Mouse (Mus musculus) forebrain, postnatal 0 days (tissue): ENCODE measurements around the gene Gm17509. TPM values are rescaled to one million over a fixed set of nuclear protein-coding genes. Genes with fewer than 3 reads are reported as not detected.
A peak's percentile ranks its signal among the peaks of the same experiment; 100 is the strongest.

ENCODE experiments used
- ATAC-seq: fragments of 200-750 bp; cut with Nextera tagmentation; 2 replicates; pipeline ENCODE4 v1.8.0; 2017; ENCODE audit warnings: mild to moderate bottlenecking, moderate library complexity
- DNase-seq: peaks from one replicate; pipeline ENCODE4 v3.0.0-alpha.2; 2015
- H3K27ac ChIP-seq: fragments of 300-500 bp; sonication (generic); 2 replicates; pipeline ENCODE4 v1.5.1; 2014; ENCODE audit warnings: low read depth, mild to moderate bottlenecking, antibody characterized with exemption, low read length, moderate library complexity, mixed read lengths
- H3K27me3 ChIP-seq: fragments of 300-500 bp; sonication (generic); 2 replicates; pipeline ENCODE4 v1.6.1; 2014; ENCODE audit warnings: mild to moderate bottlenecking, low read length, mixed read lengths; ENCODE audit not compliant: insufficient read depth
- H3K36me3 ChIP-seq: fragments of 300-500 bp; sonication (generic); 2 replicates; pipeline ENCODE4 v1.6.1; 2014; ENCODE audit warnings: mild to moderate bottlenecking, moderate library complexity; ENCODE audit not compliant: insufficient read depth
- H3K4me1 ChIP-seq: fragments of 300-500 bp; sonication (generic); 2 replicates; pipeline ENCODE4 v1.6.1; 2014; ENCODE audit warnings: antibody characterized with exemption; ENCODE audit not compliant: insufficient read depth
- H3K4me2 ChIP-seq: fragments of 300-500 bp; sonication (generic); 2 replicates; pipeline ENCODE4 v1.6.1; 2014; ENCODE audit warnings: low read depth, mild to moderate bottlenecking, moderate library complexity
- H3K4me3 ChIP-seq: fragments of 300-500 bp; sonication (generic); 2 replicates; pipeline ENCODE4 v1.5.1; 2014; ENCODE audit warnings: low read depth, low read length, mixed read lengths
- H3K9ac ChIP-seq: fragments of 300-500 bp; sonication (generic); 2 replicates; pipeline ENCODE4 v1.6.1; 2014; ENCODE audit warnings: mild to moderate bottlenecking
- H3K9me3 ChIP-seq: fragments of 300-500 bp; sonication (generic); 2 replicates; pipeline ENCODE4 v1.6.1; 2016; ENCODE audit warnings: low read length
- CTCF ChIP-seq: sonication (generic); IDR thresholded peaks from 2 replicates; pipeline ENCODE4 v1.5.1; 2016; ENCODE audit warnings: antibody characterized with exemption, control low read depth, low read depth
- WGBS: fragments of 180-500 bp; shearing (Covaris S2); extraction: QIAGEN DNeasy Blood & Tissue Kit; methylation state at CpG from one replicate; pipeline ENCODE4 v1.1.7; 2014; 5-methylcytosine and 5-hydroxymethylcytosine counted together
- polyA plus RNA-seq: library from polyadenylated mRNA; unstranded; fragments of >200 nt; fragmentation: Nextera tagmentation; extraction: Ambion mirVana; gene quantifications from 2 replicates; pipeline ENCODE4 v1.2.1, GENCODE M21; 2015
- total RNA-seq: library from RNA; depleted of rRNA; stranded (reverse); fragments of >200 nt; gene quantifications from 2 replicates; pipeline ENCODE4 v1.2.3, GENCODE M21; 2014

The Gm17509 gene
- total and polyA plus RNA-seq, 2 experiments from 2014 or later: 0.07 to 0.33 TPM

DNA sequence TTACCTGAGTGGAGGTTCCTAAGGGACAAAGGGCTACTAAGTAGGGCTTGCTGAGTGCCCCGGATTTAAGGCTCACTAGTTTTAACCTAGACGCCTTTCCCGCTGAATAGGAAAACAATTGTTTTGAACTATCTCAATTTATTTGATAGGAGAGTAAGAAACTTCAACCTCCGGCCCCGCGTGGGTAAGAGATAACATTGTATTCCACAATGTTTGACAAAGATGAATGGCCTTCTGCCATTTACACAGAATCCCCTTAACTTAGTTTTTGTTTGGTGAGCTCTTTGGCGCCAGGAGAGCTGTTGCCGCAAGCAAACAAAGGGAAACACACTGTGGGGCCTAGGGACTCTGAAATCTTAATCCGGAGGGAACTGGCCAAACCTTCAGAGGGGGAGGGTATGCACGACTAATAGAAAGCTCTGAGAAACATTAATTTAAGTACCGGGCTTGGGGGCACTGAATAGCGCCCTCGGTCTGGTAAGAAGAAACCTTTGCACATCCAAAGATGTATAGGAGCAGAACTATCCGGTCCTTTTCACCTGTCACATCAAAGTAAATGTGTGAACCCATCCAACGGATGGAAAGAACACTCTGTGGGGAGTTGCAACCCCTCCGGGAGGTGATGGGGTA, 889 bp downstream of the Gm17509 start:
- Histone ChIP-seq H3K9me3 (no peaks in the 10 kb centered on the region), H3K9ac (peak overlapping the region; percentile 87), H3K27me3 (no peaks in the 10 kb centered on the region), H3K4me1 (no peaks in the 10 kb centered on the region; the same call in 1 of the 2 replicates), H3K36me3 (no peaks in the 10 kb centered on the region), H3K4me2 (peak overlapping the region; percentile 85), H3K4me3 (peak overlapping the region; percentile 76), H3K27ac (no peak overlapping the region)
- ATAC-seq: no peak
- no peak for TF ChIP-seq CTCF
- DNase-seq: no peak
- WGBS: 6% methylated on average over 16 of the region's 16 CpGs

DNA sequence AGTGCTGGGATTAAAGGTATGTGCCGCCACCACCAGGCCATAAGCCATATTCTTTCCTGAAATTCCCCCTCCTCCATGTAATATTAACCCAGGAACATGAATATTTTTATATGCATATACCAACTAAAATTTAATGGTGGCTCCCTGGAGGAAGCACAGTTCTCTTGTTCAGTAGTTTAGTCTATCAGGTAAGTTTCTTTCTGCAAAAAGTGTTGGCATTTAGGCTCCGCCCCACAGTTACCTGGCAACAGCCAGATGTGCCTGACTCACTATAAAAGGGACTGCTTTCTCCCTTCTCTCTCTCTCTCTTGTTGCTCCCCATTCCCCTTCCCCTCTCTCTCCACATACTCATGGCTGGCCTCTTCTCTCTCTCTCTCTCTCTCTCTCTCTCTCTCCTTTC, 2.8 kb downstream of the Gm17509 start:
- Histone ChIP-seq H3K9me3 (no peaks in the 10 kb centered on the region), H3K27ac (no peak overlapping the region), H3K27me3 (no peaks in the 10 kb centered on the region), H3K4me3 (no peak overlapping the region), H3K36me3 (no peaks in the 10 kb centered on the region), H3K4me2 (no peak overlapping the region), H3K9ac (no peak overlapping the region), H3K4me1 (no peaks in the 10 kb centered on the region; the same call in 1 of the 2 replicates)
- ATAC-seq (no peak), DNase-seq (no peak)
- TF ChIP-seq CTCF: no peak
- WGBS: 73% methylated on average over 2 of the region's 2 CpGs

DNA sequence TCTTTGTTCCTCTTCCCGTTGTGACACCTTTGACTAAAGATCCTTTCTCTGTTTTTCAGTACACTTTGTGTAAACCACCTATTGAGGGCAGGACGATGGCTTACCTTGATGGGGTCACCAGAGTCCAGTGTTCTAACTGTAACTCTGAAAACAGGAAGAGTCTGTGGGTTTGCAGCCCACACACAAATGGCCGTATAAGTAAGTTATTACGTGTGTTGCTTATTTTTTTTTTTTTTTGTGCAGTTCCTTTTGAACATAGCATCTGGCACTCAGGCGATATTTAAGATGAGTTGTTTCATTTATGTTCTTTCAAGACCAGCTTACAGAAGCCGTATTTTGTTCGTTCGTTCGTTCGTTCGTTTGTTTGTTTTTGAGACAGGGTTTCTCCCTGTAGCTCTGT, 3.3 kb downstream of the Gm17509 start:
- no peak overlapping the region for H3K4me3 ChIP-seq
- H3K36me3 ChIP-seq: no peaks in the 10 kb centered on the region
- no peak overlapping the region for H3K4me2 ChIP-seq
- no peaks in the 10 kb centered on the region for H3K27me3 ChIP-seq
- TF ChIP-seq CTCF: no peak
- H3K4me1 ChIP-seq: no peaks in the 10 kb centered on the region; the same call in 1 of the 2 replicates
- no peak for DNase-seq
- H3K9ac ChIP-seq: no peak overlapping the region
- WGBS: 68% methylated on average over 11 of the region's 11 CpGs
- ATAC-seq: no peak
- no peaks in the 10 kb centered on the region for H3K9me3 ChIP-seq
- H3K27ac ChIP-seq: no peak overlapping the region

DNA sequence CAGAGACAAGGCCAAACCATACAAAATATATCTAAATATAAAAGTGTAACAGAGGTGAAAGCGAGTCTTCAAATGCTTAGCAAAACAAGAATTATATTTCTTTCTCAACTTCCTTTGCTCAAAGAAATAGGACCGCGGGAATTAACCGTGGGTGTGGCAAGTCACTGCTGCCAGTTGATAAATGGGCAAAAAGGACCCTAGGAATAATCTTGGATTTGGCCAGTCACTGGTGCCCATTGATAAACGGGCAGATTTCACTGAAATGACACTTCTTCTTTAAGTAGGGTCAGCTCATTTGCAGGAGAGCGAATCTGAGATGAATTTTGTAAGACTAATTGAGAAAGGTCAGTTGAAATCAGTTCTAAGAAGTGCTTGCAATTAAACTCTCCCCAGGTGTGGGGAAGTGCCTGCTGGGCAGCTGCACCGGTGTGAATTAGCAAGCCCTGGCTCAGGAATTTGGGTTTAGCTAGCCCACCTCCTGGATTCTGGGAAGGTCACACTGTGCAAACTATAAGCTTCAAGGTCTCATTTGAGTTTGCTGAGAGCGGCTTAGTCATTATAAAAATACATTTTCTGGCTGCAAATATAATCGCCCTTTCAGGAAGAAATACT, 4.0 kb downstream of the Gm17509 start:
- H3K27ac ChIP-seq: no peak overlapping the region
- no peak for ATAC-seq
- no peak overlapping the region for H3K4me2 ChIP-seq
- H3K9ac ChIP-seq: no peak overlapping the region
- H3K4me1 ChIP-seq: no peaks in the 10 kb centered on the region; the same call in 1 of the 2 replicates
- 23% methylated on average over 9 of the region's 9 CpGs for WGBS
- no peak for TF ChIP-seq CTCF
- DNase-seq: no peak
- no peaks in the 10 kb centered on the region for H3K27me3 ChIP-seq
- no peak overlapping the region for H3K4me3 ChIP-seq
- no peaks in the 10 kb centered on the region for H3K36me3 ChIP-seq
- H3K9me3 ChIP-seq: no peaks in the 10 kb centered on the region

DNA sequence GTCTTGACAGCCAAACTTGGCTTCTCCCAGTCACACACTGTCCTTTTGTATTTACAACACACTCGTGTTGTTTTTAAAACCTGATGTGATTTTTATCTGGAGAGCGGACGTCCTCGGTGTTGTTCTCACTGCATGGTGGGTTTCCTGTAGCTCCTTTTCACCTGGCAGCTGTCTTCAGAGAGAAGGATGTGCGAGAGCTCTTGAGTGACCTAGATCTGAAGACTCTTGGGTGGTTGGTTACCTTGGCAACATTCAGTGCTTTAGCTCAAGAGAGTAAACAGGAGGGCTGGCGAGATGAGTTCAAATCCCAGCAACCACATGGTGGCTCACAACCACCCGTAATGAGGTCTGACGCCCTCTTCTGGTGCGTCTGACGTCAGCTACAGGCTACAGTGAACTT, 4.7 kb downstream of the Gm17509 start:
- Histone ChIP-seq H3K4me2 (no peak overlapping the region), H3K9ac (no peak overlapping the region), H3K9me3 (no peaks in the 10 kb centered on the region), H3K4me1 (no peaks in the 10 kb centered on the region; the same call in 1 of the 2 replicates), H3K27ac (no peak overlapping the region), H3K4me3 (no peak overlapping the region), H3K36me3 (no peaks in the 10 kb centered on the region), H3K27me3 (no peaks in the 10 kb centered on the region)
- WGBS: 12% methylated on average over 10 of the region's 10 CpGs
- DNase-seq (peak; percentile 33), ATAC-seq (no peak)
- TF ChIP-seq CTCF: no peak

DNA sequence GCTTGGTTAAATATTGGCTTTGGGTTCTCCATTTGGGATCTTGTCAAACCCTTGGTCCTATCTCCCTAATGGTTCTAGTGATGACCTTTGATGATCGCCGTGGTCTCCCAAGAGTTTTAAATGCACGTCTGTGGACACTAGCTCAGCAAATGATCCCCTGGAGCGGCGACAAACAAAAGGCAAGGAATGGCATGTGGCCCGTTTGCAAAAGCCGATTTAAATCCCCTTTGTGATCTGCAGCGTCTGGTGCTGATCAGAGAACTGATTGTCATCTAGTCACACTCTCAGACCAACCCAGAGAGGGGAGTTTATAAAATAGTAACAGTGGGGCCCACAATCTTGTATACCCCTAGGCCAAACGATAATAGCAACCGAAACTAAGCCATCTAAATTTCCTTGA, 5.4 kb downstream of the Gm17509 start:
- ATAC-seq: no peak
- Histone ChIP-seq H3K27me3 (no peaks in the 10 kb centered on the region), H3K4me2 (no peak overlapping the region), H3K4me1 (no peaks in the 10 kb centered on the region), H3K9ac (no peak overlapping the region), H3K4me3 (no peak overlapping the region), H3K27ac (no peak overlapping the region), H3K36me3 (no peaks in the 10 kb centered on the region), H3K9me3 (no peaks in the 10 kb centered on the region)
- TF ChIP-seq CTCF: no peak
- WGBS: 7% methylated on average over 10 of the region's 10 CpGs
- no peak for DNase-seq

DNA sequence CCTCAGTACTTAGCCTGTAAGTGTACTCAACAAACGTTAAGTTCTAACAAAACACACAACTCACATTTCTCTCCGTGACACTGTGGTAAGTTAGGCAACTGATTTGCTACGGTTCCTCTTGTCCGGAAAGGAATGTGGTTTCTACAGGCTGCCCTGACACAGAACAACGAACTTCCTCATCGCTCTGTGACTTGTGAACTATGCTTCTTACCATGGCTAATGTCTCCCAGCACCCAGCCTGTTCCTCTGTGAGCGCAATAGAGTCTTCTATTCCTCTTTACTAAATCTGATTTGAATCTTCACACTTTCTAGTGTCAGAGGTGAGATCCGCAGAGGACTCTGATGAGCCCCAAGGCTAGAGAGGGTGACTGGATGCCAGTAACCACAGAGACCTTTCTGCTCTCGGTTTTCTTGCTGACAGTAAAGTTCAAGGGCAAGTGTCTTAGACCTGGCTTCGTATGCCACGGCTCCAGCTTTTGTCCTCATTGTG, 9.4 kb downstream of the Gm17509 start:
- no peak for DNase-seq
- Histone ChIP-seq H3K4me2 (no peak overlapping the region), H3K4me1 (no peaks in the 10 kb centered on the region), H3K9me3 (no peaks in the 10 kb centered on the region), H3K27ac (no peak overlapping the region), H3K4me3 (no peak overlapping the region), H3K9ac (no peak overlapping the region), H3K36me3 (no peaks in the 10 kb centered on the region), H3K27me3 (no peaks in the 10 kb centered on the region)
- ATAC-seq: no peak
- no peak for TF ChIP-seq CTCF
- WGBS: 83% methylated on average over 11 of the region's 11 CpGs
